Mouse (Mus musculus): ENCODE measurements at regions not wholly inside any gene's neighbourhood (a gene's known extent, or its start where the extent isn't known, plus 50 kb on each side); places are given as distances from the start of the nearest gene placed in this dataset.

- no peak for DNase-seq (ENCODE audit: low read depth, low spot score)
Measured at GRCm38 (mm10) chr17:62083281-62083680, 797.8 kb downstream of the Efna5 start.

- DNase-seq (ENCODE audit: low read depth, low spot score): no peak
Measured at GRCm38 (mm10) chr17:62077604-62078003, 803.5 kb downstream of the Efna5 start.

- no peak for DNase-seq (ENCODE audit: low read depth, low spot score)
Measured at GRCm38 (mm10) chr17:62064939-62065338, 816.2 kb downstream of the Efna5 start.

GRCm38 (mm10) chr17:62058016-62058415 lies 823.1 kb downstream of the Efna5 start:
- DNase-seq (ENCODE audit: low read depth, low spot score): no peak

GRCm38 (mm10) chr17:62054801-62055200 lies 826.3 kb downstream of the Efna5 start:
- no peak for DNase-seq (ENCODE audit: low read depth, low spot score)

GRCm38 (mm10) chr17:62048989-62049388 lies 832.1 kb downstream of the Efna5 start:
- DNase-seq (ENCODE audit: low read depth, low spot score): no peak

- no peak for DNase-seq (ENCODE audit: low read depth, low spot score)
Measured at GRCm38 (mm10) chr17:62030614-62031013, 850.5 kb downstream of the Efna5 start.
